Comparison of ENCODE assay signal across 18 mouse cellular contexts in genomic region chr5:149430943-149431342, GRCm38 (mm10). TPM values are rescaled to one million over a fixed set of nuclear protein-coding genes. Genes with fewer than 3 reads are reported as not detected.
"Had no signal": no experiment of that assay in that cellular context is flagged by ENCODE, and none has a peak within 500 bp of the region (broad histone marks: within the 10 kb centered on the region; RNA-seq: fewer than 3 reads in every experiment).

No protein-coding gene starts in this region.

- H3K9me3 ChIP-seq: liver, embryonic 12.5 days; midbrain, embryonic 10.5 days; midbrain, embryonic 12.5 days; neural tube, embryonic 12.5 days had no signal

- H3K9ac ChIP-seq: liver, embryonic 12.5 days; liver, embryonic 14.5 days; lung, embryonic 14.5 days; midbrain, embryonic 12.5 days; neural tube, embryonic 12.5 days had no signal

- H3K4me2 ChIP-seq: liver, embryonic 12.5 days; lung, embryonic 14.5 days; midbrain, embryonic 12.5 days; neural tube, embryonic 12.5 days had no signal

- H3K27ac ChIP-seq: liver, embryonic 12.5 days; liver, embryonic 14.5 days; midbrain, embryonic 12.5 days; neural tube, embryonic 12.5 days had no signal

- H3K4me3 ChIP-seq: liver, embryonic 12.5 days; midbrain, embryonic 10.5 days; midbrain, embryonic 12.5 days; neural tube, embryonic 12.5 days had no signal

- H3K36me3 ChIP-seq: liver, embryonic 12.5 days; midbrain, embryonic 10.5 days; midbrain, embryonic 12.5 days; neural tube, embryonic 12.5 days had no signal

- H3K27me3 ChIP-seq: liver, embryonic 12.5 days; neural tube, embryonic 12.5 days had no signal

- ATAC-seq: liver, embryonic 12.5 days; midbrain, embryonic 16.5 days had no signal

- DNase-seq: lung, adult 18-20 months; lung, embryonic 14.5 days; lung, postnatal 10 days; lung, postnatal 4 days; midbrain, embryonic 14.5 days; right cerebral cortex, postnatal 14 days had no signal

RNA-seq across cellular contexts. Expression of gene Tex26, which starts 8.5 kb away (rescaled TPM):
- total RNA-seq: liver, adult 2 months; megakaryocyte, adult 5-6 weeks; megakaryocyte-erythroid progenitor cell, adult 5-6 weeks; neutrophil, adult 5-6 weeks had no signal
- polyA plus RNA-seq: liver, adult 2 months; liver, embryonic 16.5 days; spleen, adult 2 months had no signal

RNA-seq across cellular contexts. Expression of gene Medag, which starts 19.4 kb away (rescaled TPM):
- total RNA-seq: megakaryocyte, adult 5-6 weeks; megakaryocyte-erythroid progenitor cell, adult 5-6 weeks; neutrophil, adult 5-6 weeks had no signal
